Mouse (Mus musculus): ENCODE measurements around the gene Ovol1. TPM values are rescaled to one million over a fixed set of nuclear protein-coding genes. Genes with fewer than 3 reads are reported as not detected.

Ovol1 gene
- polyA plus RNA-seq, 1 experiment from 2014 or later = 0.22 TPM

- Histone ChIP-seq H3K4me1 (replicated peaks; ENCODE audit: control insufficient read depth, insufficient read depth, low read length) (no peaks in the 10 kb centered on the region), H3K36me3 (ENCODE audit: control insufficient read depth, insufficient read depth, low read length) (no peaks in the 10 kb centered on the region), H3K9ac (ENCODE audit: low read depth, low read length) (no peak within 1 kb of the TSS), H3K4me3 (ENCODE audit: low read depth, low read length) (no peak within 1 kb of the TSS), H3K27ac (ENCODE audit: low read depth, low read length) (no peak within 1 kb of the TSS), H3K9me3 (ENCODE audit: control insufficient read depth, low read length) (no peaks in the 10 kb centered on the region), H3K4me2 (no peak within 1 kb of the TSS), H3K27me3 (replicated peaks; ENCODE audit: control insufficient read depth, insufficient read depth, low read length) (no peaks in the 10 kb centered on the region)
- ATAC-seq (replicated peaks; ENCODE audit: low FRiP score) (no peak), DNase-seq (ENCODE audit: low spot score) (no peak)
- WGBS = 66% methylated on average over 17 of the region's 17 CpGs
Observed at GRCm38 (mm10) chr19:5503687-5504086, 56.8 kb downstream of the Ovol1 start, which contains the start of gene 1700020D05Rik. TSS of gene 1700020D05Rik (minus strand) at chr19:5503787.

GRCm38 (mm10) chr19:5500330-5500875 is 60.0 kb downstream of the Ovol1 start:
- Histone ChIP-seq H3K4me3 (ENCODE audit: low read depth, low read length) (no peak overlapping the region), H3K27ac (ENCODE audit: low read depth, low read length) (no peak overlapping the region), H3K9me3 (ENCODE audit: control insufficient read depth, low read length) (no peaks in the 10 kb centered on the region), H3K9ac (ENCODE audit: low read depth, low read length) (no peak overlapping the region), H3K4me1 (replicated peaks; ENCODE audit: control insufficient read depth, insufficient read depth, low read length) (no peaks in the 10 kb centered on the region), H3K36me3 (ENCODE audit: control insufficient read depth, insufficient read depth, low read length) (peaks cover 22% of the 10 kb centered on the region; the same call in 1 of the 2 replicates), H3K27me3 (replicated peaks; ENCODE audit: control insufficient read depth, insufficient read depth, low read length) (no peaks in the 10 kb centered on the region), H3K4me2 (no peak overlapping the region)
- 86% methylated on average over 2 of the region's 2 CpGs for WGBS
- no peak for DNase-seq (ENCODE audit: low spot score)
- no peak for ATAC-seq (replicated peaks; ENCODE audit: low FRiP score)

Other genes starting within 250 kb of the Ovol1 start
- gene Catsper1, start 224.9 kb downstream of the Ovol1 start, polyA plus RNA-seq (2014; fragmentation: Nextera tagmentation; extraction: Ambion mirVana) = not detected in 2 replicates
- not detected in 2 replicates for gene Cst6, start 211.1 kb downstream of the Ovol1 start, polyA plus RNA-seq (2014; fragmentation: Nextera tagmentation; extraction: Ambion mirVana)
- gene Eif1ad, start 193.9 kb downstream of the Ovol1 start, polyA plus RNA-seq (2014; fragmentation: Nextera tagmentation; extraction: Ambion mirVana) = 72.9 and 76.5 TPM in 2 replicates
- gene Banf1, start 193.5 kb downstream of the Ovol1 start, polyA plus RNA-seq (2014; fragmentation: Nextera tagmentation; extraction: Ambion mirVana) = 601 and 643 TPM in 2 replicates
- 62.7 and 73.3 TPM in 2 replicates for gene Sart1, start 171.9 kb downstream of the Ovol1 start, polyA plus RNA-seq (2014; fragmentation: Nextera tagmentation; extraction: Ambion mirVana)
- 0.30 and 1.2 TPM in 2 replicates for gene Tsga10ip, start 158.1 kb downstream of the Ovol1 start, polyA plus RNA-seq (2014; fragmentation: Nextera tagmentation; extraction: Ambion mirVana)
- 124 and 151 TPM in 2 replicates for gene Drap1, start 135.7 kb downstream of the Ovol1 start, polyA plus RNA-seq (2014; fragmentation: Nextera tagmentation; extraction: Ambion mirVana)
- 24.2 and 27.2 TPM in 2 replicates for gene AI837181, start 135.5 kb downstream of the Ovol1 start, polyA plus RNA-seq (2014; fragmentation: Nextera tagmentation; extraction: Ambion mirVana)
- gene Fosl1, start 113.1 kb downstream of the Ovol1 start, polyA plus RNA-seq (2014; fragmentation: Nextera tagmentation; extraction: Ambion mirVana) = 0.52 and 0.59 TPM in 2 replicates
- 5.8 and 6.3 TPM in 2 replicates for gene Ccdc85b, start 102.8 kb downstream of the Ovol1 start, polyA plus RNA-seq (2014; fragmentation: Nextera tagmentation; extraction: Ambion mirVana)
- 60.9 and 66.7 TPM in 2 replicates for gene Fibp, start 100.0 kb downstream of the Ovol1 start, polyA plus RNA-seq (2014; fragmentation: Nextera tagmentation; extraction: Ambion mirVana)
- gene Ctsw, start 92.1 kb downstream of the Ovol1 start, polyA plus RNA-seq (2014; fragmentation: Nextera tagmentation; extraction: Ambion mirVana) = 0.39 and 0.52 TPM in 2 replicates
- gene Efemp2, start 86.7 kb downstream of the Ovol1 start, polyA plus RNA-seq (2014; fragmentation: Nextera tagmentation; extraction: Ambion mirVana) = 47.8 and 55.3 TPM in 2 replicates
- gene Mus81, start 72.2 kb downstream of the Ovol1 start, polyA plus RNA-seq (2014; fragmentation: Nextera tagmentation; extraction: Ambion mirVana) = 28.3 and 33.8 TPM in 2 replicates
- 2,498 and 2,516 TPM in 2 replicates for gene Cfl1, start 70.2 kb downstream of the Ovol1 start, polyA plus RNA-seq (2014; fragmentation: Nextera tagmentation; extraction: Ambion mirVana)
- gene 1700020D05Rik, start 56.9 kb downstream of the Ovol1 start, polyA plus RNA-seq (2014; fragmentation: Nextera tagmentation; extraction: Ambion mirVana) = not detected in 2 replicates
- 7.0 and 8.3 TPM in 2 replicates for gene Snx32, start 50.1 kb downstream of the Ovol1 start, polyA plus RNA-seq (2014; fragmentation: Nextera tagmentation; extraction: Ambion mirVana)
- 3.6 and 3.8 TPM in 2 replicates for gene Ap5b1, start 7.4 kb upstream of the Ovol1 start, polyA plus RNA-seq (2014; fragmentation: Nextera tagmentation; extraction: Ambion mirVana)
- gene Rnaseh2c, start 41.2 kb upstream of the Ovol1 start, polyA plus RNA-seq (2014; fragmentation: Nextera tagmentation; extraction: Ambion mirVana) = 175 and 189 TPM in 2 replicates
- 24.0 and 28.0 TPM in 2 replicates for gene Kat5, start 49.6 kb upstream of the Ovol1 start, polyA plus RNA-seq (2014; fragmentation: Nextera tagmentation; extraction: Ambion mirVana)
- 57.1 and 57.7 TPM in 2 replicates for gene Rela, start 76.8 kb upstream of the Ovol1 start, polyA plus RNA-seq (2014; fragmentation: Nextera tagmentation; extraction: Ambion mirVana)
- 32.3 and 34.8 TPM in 2 replicates for gene Sipa1, start 103.1 kb upstream of the Ovol1 start, polyA plus RNA-seq (2014; fragmentation: Nextera tagmentation; extraction: Ambion mirVana)
- gene Map3k11, start 128.1 kb upstream of the Ovol1 start, polyA plus RNA-seq (2014; fragmentation: Nextera tagmentation; extraction: Ambion mirVana) = 27.4 and 28.1 TPM in 2 replicates
- gene Pcnx3, start 128.3 kb upstream of the Ovol1 start, polyA plus RNA-seq (2014; fragmentation: Nextera tagmentation; extraction: Ambion mirVana) = 22.5 and 25.0 TPM in 2 replicates
- 0.14 TPM in 1 of 2 replicates, not detected in the other for gene Kcnk7, start 143.7 kb upstream of the Ovol1 start, polyA plus RNA-seq (2014; fragmentation: Nextera tagmentation; extraction: Ambion mirVana)
- 64.9 and 67.1 TPM in 2 replicates for gene Ehbp1l1, start 165.7 kb upstream of the Ovol1 start, polyA plus RNA-seq (2014; fragmentation: Nextera tagmentation; extraction: Ambion mirVana)
- gene Fam89b, start 169.0 kb upstream of the Ovol1 start, polyA plus RNA-seq (2014; fragmentation: Nextera tagmentation; extraction: Ambion mirVana) = 47.5 and 49.8 TPM in 2 replicates
- gene Ltbp3, start 180.3 kb upstream of the Ovol1 start, polyA plus RNA-seq (2014; fragmentation: Nextera tagmentation; extraction: Ambion mirVana) = 4.1 and 4.6 TPM in 2 replicates
- 57.1 and 58.6 TPM in 2 replicates for gene Scyl1, start 210.8 kb upstream of the Ovol1 start, polyA plus RNA-seq (2014; fragmentation: Nextera tagmentation; extraction: Ambion mirVana)

Measured in liver, embryonic 11.5 days (tissue).